Mouse (Mus musculus): ENCODE results near the gene 1700025G04Rik.
A peak's percentile ranks its signal among the peaks of the same experiment; 100 is the strongest.

1700025G04Rik gene

DNA sequence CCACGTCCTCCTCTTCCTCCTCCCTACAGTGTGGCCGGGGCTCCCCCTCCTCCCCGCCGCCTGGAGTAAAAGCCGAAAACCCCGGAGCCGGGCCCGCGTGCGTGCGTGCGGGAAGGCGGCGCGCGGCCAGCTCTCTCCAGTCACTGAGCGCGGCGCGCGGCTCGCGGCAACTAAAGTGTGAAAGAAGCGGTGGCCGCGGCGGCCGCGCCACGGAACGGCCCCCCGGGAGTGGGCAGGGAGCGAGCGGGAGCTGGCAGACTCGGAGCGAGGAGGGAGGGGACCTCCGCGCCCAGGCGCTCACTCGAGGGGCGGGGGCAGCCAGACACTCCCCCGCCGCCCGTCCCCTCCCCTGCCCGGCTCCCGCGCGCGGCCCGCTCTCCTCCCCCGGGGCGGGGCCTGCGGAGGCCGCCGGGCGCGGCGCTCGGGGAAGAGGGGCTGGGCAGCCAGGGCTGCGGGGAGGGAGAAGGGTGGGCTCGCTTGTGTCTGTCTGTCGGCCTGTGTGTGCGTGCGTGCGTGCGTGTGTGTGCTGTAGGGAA, at the start of gene 1700025G04Rik:
Gene 1700025G04Rik, minus strand, starts transcription at position 108 of the 536 bp plus-strand sequence.
- Histone ChIP-seq H3K27me3 (ENCODE audit: control insufficient read depth, insufficient read depth, low read length, poor library complexity, severe bottlenecking) (no peaks in the 10 kb centered on the region), H3K36me3 (ENCODE audit: control insufficient read depth, insufficient read depth, low read length, poor library complexity, severe bottlenecking) (no peaks in the 10 kb centered on the region)
- DNase-seq (ENCODE audit: low read depth, low spot score), result peak; percentile 33

DNA sequence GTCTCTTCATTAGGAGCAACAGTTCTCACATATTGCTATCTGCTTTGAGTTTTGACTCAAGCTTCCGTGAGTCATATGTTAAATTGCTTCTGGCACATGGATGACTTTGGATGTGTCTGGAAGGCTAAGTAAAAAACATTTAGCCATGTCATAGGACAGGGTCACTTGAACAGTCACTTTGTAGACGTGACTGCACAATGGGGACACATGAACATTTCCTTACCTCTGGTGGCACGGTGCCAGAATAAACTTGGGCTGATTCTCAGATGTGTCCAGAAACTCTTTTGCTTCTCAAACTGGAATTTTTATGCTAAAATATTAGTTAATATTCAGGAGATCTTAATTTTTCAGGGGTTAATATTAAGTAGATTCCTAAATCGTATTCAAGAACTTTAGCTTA, 49.6 kb upstream of the 1700025G04Rik start:
- no peaks in the 10 kb centered on the region for H3K36me3 ChIP-seq (ENCODE audit: control insufficient read depth, insufficient read depth, low read length, poor library complexity, severe bottlenecking)
- DNase-seq (ENCODE audit: low read depth, low spot score), result no peak
- no peaks in the 10 kb centered on the region for H3K27me3 ChIP-seq (ENCODE audit: control insufficient read depth, insufficient read depth, low read length, poor library complexity, severe bottlenecking)

DNA sequence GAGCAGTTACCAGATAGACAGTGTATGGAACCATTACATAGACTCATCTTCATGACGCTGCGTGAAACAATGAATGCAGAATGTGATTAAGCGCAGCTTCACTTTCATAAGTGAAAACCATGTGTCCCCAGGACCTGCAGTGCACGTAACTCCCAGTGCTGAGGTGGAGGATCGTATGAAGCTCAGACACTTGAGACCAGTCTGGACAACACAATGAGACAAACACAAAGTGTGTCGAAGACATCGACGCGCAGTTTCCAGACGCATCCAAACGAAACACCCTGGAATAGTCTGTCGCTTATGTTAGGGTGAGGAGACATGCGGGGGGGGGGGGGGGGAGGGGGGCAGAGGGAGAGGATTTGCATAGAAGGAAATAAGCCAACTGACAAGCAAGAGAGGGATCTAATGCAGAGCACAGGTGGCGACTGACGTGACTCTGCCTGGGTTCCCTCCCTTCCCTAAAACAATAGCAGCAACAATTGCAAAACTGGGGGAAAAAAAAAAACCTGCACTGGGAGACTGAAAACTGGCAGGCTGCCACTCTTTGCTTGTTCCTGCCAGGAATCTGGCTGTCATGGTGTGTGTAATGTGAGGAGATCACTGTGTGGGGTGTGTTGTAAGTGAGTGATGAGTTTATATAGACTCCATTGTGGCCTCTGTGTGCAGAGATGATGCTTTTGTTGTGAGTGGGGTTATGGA, 40.3 kb upstream of the 1700025G04Rik start:
- no peak for DNase-seq (ENCODE audit: low read depth, low spot score)
- Histone ChIP-seq H3K36me3 (ENCODE audit: control insufficient read depth, insufficient read depth, low read length, poor library complexity, severe bottlenecking) (no peaks in the 10 kb centered on the region), H3K27me3 (ENCODE audit: control insufficient read depth, insufficient read depth, low read length, poor library complexity, severe bottlenecking) (no peaks in the 10 kb centered on the region)

DNA sequence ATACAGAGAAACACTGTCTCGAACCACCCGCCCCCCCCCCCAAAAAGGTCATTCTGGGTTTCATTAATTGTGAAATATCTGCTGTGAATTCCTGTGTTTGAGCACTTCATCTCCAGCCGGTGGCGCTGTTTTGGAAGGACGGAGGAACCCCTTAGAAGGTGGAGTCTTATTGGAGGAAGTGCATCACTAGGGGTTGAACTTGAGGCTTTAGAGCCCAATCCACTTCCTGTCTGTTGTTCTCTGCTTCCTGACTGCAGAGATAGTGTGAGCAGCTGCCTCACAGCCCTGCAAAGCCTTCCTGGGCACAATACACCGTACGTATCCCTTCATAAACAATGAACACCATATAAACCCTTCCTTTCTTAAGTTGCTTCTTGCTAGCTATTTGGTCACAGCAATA, 35.5 kb upstream of the 1700025G04Rik start:
- Histone ChIP-seq H3K36me3 (ENCODE audit: control insufficient read depth, insufficient read depth, low read length, poor library complexity, severe bottlenecking) (no peaks in the 10 kb centered on the region), H3K27me3 (ENCODE audit: control insufficient read depth, insufficient read depth, low read length, poor library complexity, severe bottlenecking) (no peaks in the 10 kb centered on the region)
- DNase-seq (ENCODE audit: low read depth, low spot score), result no peak

DNA sequence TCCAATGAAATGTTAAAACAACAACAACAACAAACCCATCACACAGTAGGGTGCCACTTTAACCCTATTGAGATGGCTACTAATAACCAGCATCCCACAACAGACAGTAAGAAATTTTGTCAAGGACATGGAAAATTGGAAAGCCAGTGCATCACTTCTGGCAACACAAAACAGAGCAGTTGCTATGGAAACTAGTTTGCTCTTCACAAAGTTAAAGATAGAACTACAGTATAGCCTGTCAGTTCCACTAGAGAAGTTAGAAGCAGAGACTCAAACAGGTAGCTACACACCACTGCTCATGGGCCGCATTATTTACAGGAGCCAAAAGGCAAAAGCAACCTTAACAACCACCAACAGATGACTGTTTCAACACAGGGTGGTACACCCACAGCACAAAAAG, 20.2 kb upstream of the 1700025G04Rik start:
- no peaks in the 10 kb centered on the region for H3K36me3 ChIP-seq (ENCODE audit: control insufficient read depth, insufficient read depth, low read length, poor library complexity, severe bottlenecking)
- no peaks in the 10 kb centered on the region for H3K27me3 ChIP-seq (ENCODE audit: control insufficient read depth, insufficient read depth, low read length, poor library complexity, severe bottlenecking)
- no peak for DNase-seq (ENCODE audit: low read depth, low spot score)

DNA sequence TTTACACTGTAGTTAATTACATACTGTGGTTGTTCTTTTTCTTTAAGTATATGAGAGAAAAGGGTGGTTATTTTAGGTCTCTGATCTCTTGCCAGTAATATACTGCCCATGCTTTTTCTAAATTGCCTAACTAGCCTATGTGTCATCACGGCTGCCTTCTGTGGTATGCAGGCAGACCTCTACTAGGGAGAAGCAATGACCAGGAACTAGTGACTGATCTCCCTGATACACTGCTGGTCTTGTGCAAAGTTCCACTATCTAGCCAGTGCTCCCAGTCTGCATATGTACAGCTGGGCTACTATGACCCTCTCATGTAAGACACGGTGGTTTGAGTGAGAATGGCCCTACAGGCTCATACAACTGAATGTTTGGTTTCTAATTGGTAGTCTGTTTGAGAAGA, 16.2 kb upstream of the 1700025G04Rik start:
- no peak for DNase-seq (ENCODE audit: low read depth, low spot score)
- Histone ChIP-seq H3K27me3 (ENCODE audit: control insufficient read depth, insufficient read depth, low read length, poor library complexity, severe bottlenecking) (no peaks in the 10 kb centered on the region), H3K36me3 (ENCODE audit: control insufficient read depth, insufficient read depth, low read length, poor library complexity, severe bottlenecking) (no peaks in the 10 kb centered on the region)

DNA sequence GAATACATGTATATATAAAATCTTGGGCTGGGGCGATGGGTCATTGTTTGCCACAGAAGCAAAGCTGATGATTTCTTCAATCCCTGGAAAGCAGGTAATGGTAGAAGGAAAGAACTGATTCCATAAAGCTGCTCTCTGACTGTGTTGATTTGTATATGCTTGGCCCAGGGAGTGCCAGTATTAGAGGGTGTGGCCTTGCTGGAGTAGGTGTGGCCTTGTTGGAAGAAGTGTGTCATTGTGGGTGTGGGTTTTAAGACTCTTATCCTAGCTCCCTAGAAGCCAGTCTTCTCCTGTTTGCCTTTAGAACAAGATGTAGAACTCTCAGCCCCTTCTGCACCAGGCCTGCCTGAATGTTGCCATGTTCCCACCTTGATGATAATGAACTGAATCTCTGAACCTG, 15.3 kb upstream of the 1700025G04Rik start:
- DNase-seq (ENCODE audit: low read depth, low spot score), result no peak
- H3K27me3 ChIP-seq (ENCODE audit: control insufficient read depth, insufficient read depth, low read length, poor library complexity, severe bottlenecking), result no peaks in the 10 kb centered on the region
- H3K36me3 ChIP-seq (ENCODE audit: control insufficient read depth, insufficient read depth, low read length, poor library complexity, severe bottlenecking), result no peaks in the 10 kb centered on the region

DNA sequence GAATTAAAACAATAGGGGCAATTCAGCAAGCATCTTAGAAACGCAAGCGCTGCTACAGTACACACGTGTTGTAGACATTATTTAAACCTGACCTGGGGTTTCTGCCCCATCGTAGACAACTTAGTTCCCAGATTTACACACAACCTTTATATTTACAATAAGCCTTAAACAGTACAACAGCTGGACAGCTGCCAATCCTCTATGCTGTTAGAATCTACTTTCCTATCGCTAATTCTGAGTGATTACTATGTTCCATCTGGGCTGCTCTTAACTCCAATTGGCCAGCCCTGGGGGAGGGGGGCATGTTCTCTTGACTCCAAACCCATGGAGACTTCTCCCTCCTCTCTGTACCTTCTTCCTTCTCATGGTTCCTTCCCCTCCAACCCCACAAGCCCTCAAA, 11.8 kb upstream of the 1700025G04Rik start:
- DNase-seq (ENCODE audit: low read depth, low spot score), result no peak
- no peaks in the 10 kb centered on the region for H3K27me3 ChIP-seq (ENCODE audit: control insufficient read depth, insufficient read depth, low read length, poor library complexity, severe bottlenecking)

DNA sequence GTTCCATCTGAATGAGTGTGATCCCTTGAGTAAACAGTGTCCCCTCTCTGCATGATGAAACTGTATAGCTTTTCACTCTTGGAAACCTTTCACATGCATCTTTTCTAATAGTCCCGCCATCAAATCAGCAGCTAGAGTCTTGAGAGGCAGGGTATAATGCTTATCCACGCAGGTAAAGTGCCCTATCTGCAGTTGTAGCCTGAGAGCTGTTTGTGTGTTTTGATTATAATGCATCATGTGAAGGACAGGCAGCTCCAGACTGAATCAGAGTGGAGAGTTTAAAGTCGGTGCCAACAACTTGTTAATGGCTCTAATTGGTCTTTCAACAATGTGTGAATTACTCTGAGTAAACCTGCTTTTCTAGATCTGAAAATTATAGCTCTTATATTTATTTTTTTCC, 6.1 kb upstream of the 1700025G04Rik start:
- DNase-seq (ENCODE audit: low read depth, low spot score), result no peak
- no peaks in the 10 kb centered on the region for H3K27me3 ChIP-seq (ENCODE audit: control insufficient read depth, insufficient read depth, low read length, poor library complexity, severe bottlenecking)
- H3K36me3 ChIP-seq (ENCODE audit: control insufficient read depth, insufficient read depth, low read length, poor library complexity, severe bottlenecking), result no peaks in the 10 kb centered on the region

More for the DNA sequence above, 11.8 kb upstream of the 1700025G04Rik start:
- no peaks in the 10 kb centered on the region for H3K36me3 ChIP-seq (ENCODE audit: control insufficient read depth, insufficient read depth, low read length, poor library complexity, severe bottlenecking)

DNA sequence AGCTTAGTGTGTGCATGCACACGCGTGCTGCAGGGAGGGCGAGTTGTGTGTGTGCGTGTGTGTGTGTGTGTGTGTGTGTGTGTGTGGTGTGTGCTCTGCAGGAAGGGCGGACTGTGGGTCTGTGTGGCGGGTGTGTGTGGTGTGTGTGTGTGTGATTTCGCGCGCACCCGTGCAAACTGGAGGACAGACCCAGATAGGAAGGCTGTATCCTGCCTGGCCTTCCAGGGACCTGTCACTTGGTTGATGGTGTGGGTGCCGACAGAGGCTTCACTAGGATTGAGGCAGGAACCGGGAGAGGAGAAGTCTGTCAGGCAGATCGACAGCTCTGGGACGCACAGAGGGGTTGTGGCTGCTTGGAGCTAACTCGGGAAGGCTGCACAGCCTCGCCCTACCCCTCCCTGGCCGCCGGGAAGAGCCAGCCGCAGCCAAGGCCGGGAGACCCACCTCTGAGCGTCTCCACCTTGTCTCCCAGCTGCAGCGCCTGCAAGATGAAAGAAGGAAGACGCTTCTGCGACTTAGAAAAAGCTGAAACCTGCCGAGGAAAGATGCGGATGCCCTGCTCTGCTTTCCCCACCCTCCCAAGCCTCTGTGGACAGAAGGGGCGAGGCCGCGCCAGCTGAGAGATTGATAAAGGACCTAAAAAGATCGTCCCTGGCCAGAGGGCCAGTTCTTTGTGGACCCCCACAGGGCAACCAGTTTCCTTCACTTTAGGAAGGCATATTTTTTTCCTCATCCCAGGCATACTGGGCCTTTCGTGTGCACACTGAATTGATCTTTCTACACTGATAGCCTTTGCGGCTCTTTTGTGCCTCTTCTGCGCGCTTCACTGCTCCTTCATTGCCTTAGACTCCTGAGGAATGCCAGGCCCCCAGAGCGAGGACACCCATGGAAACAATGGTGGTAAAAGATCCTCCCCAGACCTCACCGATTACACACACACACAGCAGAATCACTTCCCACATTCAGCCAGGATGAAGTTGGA, 930 bp upstream of the 1700025G04Rik start:
- Histone ChIP-seq H3K36me3 (ENCODE audit: control insufficient read depth, insufficient read depth, low read length, poor library complexity, severe bottlenecking) (no peaks in the 10 kb centered on the region), H3K27me3 (ENCODE audit: control insufficient read depth, insufficient read depth, low read length, poor library complexity, severe bottlenecking) (no peaks in the 10 kb centered on the region)
- no peak for DNase-seq (ENCODE audit: low read depth, low spot score)

DNA sequence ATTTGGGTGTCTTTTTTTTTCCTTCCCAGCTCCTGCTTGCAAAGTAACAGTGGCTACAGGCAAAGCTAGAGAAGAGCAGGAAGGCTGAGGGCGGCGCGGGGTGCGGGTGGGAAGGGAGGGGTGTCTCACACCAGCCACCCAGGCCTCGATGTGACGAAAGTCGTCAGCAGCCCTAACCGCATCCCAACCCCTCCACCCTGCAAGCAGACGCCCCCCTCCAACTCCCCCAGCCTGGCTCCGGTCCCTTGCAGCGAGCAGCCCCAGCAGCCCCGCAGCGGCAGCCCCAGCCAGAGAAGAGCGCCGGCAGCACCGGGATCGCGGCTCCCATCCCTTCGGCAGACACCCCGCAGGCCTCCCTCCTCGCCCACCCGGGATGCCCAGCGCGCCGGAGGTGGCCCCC, 399 bp downstream of the 1700025G04Rik start:
- no peaks in the 10 kb centered on the region for H3K36me3 ChIP-seq (ENCODE audit: control insufficient read depth, insufficient read depth, low read length, poor library complexity, severe bottlenecking)
- DNase-seq (ENCODE audit: low read depth, low spot score), result peak; percentile 4
- H3K27me3 ChIP-seq (ENCODE audit: control insufficient read depth, insufficient read depth, low read length, poor library complexity, severe bottlenecking), result no peaks in the 10 kb centered on the region

DNA sequence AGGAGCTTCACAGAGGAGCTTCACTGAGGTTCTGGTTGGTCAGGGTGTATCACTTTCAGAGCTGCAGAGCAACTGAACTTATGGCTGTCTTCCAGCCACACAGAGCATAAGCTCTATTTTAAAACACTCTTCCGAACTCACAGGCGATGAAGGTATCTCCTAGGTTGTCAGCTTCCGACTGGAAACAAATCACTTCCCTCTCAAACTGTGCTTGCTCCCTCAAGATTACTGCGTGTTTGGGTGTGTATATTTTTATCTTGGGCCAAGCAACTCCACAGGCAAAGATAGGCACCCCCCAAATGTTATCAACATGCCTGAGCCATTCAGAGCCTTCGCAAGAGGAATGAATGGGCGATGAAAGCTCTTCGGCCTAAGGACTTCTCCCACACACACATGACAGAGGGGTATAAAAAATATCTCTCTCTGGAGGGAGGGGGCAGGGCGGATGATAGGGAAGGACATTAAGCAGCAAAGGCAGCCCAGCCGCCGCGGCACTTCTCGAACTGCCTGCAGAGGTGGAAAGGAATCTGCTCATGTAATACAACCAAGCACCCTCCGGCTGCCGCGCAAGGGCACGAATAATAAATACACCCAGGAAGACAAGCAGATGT, 1.0 kb downstream of the 1700025G04Rik start:
- DNase-seq (ENCODE audit: low read depth, low spot score), result peak; percentile 6

DNA sequence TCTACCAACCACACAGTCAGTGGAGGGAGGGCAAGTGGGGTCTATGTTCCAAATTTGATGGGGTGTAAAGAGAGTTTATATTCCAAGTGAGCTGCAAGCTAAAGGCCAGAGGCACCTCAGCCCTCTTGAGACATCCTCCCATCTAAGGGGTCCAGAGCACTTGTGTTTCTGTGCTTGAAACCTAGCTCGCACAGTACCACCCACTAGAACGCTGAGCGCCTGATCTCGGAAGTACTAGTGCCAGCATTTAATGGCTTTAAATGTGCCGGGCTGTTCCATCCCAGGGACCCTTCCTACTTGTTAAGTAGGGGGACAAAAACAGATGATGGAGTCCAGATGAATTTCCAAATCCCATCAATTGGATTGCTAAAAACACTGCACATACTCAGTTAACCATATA, 1.9 kb downstream of the 1700025G04Rik start:
- H3K36me3 ChIP-seq (ENCODE audit: control insufficient read depth, insufficient read depth, low read length, poor library complexity, severe bottlenecking), result no peaks in the 10 kb centered on the region
- no peaks in the 10 kb centered on the region for H3K27me3 ChIP-seq (ENCODE audit: control insufficient read depth, insufficient read depth, low read length, poor library complexity, severe bottlenecking)
- no peak for DNase-seq (ENCODE audit: low read depth, low spot score)

More for the DNA sequence above, 1.0 kb downstream of the 1700025G04Rik start:
- Histone ChIP-seq H3K36me3 (ENCODE audit: control insufficient read depth, insufficient read depth, low read length, poor library complexity, severe bottlenecking) (no peaks in the 10 kb centered on the region), H3K27me3 (ENCODE audit: control insufficient read depth, insufficient read depth, low read length, poor library complexity, severe bottlenecking) (no peaks in the 10 kb centered on the region)

DNA sequence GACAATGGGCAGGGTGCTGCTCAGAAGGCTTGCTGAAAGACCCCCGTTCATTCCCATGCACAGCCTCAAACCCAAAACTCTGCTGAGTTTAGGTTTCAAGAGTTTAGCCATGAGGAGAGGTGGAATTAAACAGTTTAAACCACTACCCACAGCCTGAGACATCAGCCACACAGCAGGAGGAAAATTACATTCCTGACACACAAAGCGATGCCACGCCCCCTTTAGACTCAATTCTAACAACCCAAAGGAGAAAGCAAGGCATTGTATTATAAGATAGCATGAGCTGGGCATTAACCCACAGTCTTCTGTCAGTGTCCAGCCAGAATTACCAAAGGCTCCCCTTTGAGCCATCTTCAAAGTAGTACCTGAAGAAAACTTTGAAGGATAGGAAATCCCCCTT, 3.0 kb downstream of the 1700025G04Rik start:
- DNase-seq (ENCODE audit: low read depth, low spot score), result no peak
- Histone ChIP-seq H3K27me3 (ENCODE audit: control insufficient read depth, insufficient read depth, low read length, poor library complexity, severe bottlenecking) (no peaks in the 10 kb centered on the region), H3K36me3 (ENCODE audit: control insufficient read depth, insufficient read depth, low read length, poor library complexity, severe bottlenecking) (no peaks in the 10 kb centered on the region)

DNA sequence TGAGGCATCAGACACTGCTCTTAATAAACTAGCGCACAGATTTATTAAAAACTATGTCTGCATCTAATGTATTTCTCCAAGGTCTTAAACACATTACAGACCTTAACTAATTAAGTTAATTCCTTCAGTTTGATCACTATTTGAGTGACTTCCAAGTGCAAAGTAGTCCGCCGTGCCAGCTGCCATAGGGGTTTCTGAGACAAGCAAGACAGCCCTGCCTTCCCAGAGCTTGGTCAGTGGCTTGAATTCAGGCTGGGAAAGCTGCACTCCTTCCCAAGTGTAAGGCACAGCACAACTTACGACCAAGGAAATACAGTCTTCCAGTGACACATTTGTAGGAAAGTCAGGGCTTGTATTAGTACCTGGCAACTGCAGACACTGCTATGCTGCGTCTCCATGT, 4.4 kb downstream of the 1700025G04Rik start:
- DNase-seq (ENCODE audit: low read depth, low spot score), result no peak

More for the DNA sequence above, 4.4 kb downstream of the 1700025G04Rik start:
- Histone ChIP-seq H3K27me3 (ENCODE audit: control insufficient read depth, insufficient read depth, low read length, poor library complexity, severe bottlenecking) (no peaks in the 10 kb centered on the region), H3K36me3 (ENCODE audit: control insufficient read depth, insufficient read depth, low read length, poor library complexity, severe bottlenecking) (no peaks in the 10 kb centered on the region)

Measured in splenic B cell, adult 2 months (primary cell).